Mouse (Mus musculus) brain, embryonic 14.5 days (tissue): ENCODE measurements around the gene Chaf1a. TPM values are rescaled to one million over a fixed set of nuclear protein-coding genes. Genes with fewer than 3 reads are reported as not detected.

Source experiments
- DNase-seq: peaks from one replicate; pipeline ENCODE4 v3.0.0-alpha.2; 2011; ENCODE audit warnings: low read depth
- CTCF ChIP-seq: fragments of 200-500 bp; IDR thresholded peaks from 2 replicates; pipeline ENCODE4 v1.5.1; 2012; ENCODE audit warnings: inconsistent platforms, mild to moderate bottlenecking, moderate library complexity, borderline replicate concordance; ENCODE audit not compliant: insufficient read depth, insufficient read length; ENCODE audit errors: extremely low read depth
- POLR2A ChIP-seq: fragments of 200-500 bp; IDR thresholded peaks from 2 replicates; pipeline ENCODE4 v1.6.1; 2012; ENCODE audit warnings: mild to moderate bottlenecking, inconsistent platforms, borderline replicate concordance; ENCODE audit not compliant: poor library complexity, insufficient read depth, insufficient read length, severe bottlenecking; ENCODE audit errors: extremely low read depth
- polyA plus RNA-seq: library from polyadenylated mRNA; depleted of rRNA; stranded (reverse); fragments of >200 nt; gene quantifications from 2 replicates; pipeline ENCODE4 v1.2.3, GENCODE M21; 2012

Gene Chaf1a
- polyA plus RNA-seq, 1 experiment, result 9.7 TPM

- no peak for TF ChIP-seq CTCF
- no peak for TF ChIP-seq POLR2A
- no peak for DNase-seq
Measured at GRCm38 (mm10) chr17:56106981-56107380, 66.7 kb downstream of the Chaf1a start.

DNA sequence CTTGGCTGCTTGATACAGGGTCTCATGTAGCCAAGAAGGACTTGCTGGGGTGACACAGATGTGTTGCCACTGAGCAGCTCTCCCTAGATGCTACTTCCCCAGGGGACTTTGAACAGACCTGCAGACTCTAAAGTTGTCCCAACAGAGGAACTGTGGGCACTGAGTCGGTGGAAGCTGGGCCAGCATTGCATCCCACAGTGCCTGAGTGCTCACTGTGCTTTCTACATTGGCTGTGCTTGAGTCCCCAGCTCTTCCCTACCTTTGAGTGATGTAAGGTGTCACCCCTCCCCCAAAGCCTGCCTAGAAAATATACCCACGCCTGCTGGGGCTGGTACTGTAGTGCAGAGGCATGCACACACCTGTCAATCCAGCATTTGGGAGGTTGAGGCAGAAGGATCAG, 67.5 kb downstream of the Chaf1a start:
- TF ChIP-seq POLR2A (no peak), CTCF (no peak)
- no peak for DNase-seq

DNA sequence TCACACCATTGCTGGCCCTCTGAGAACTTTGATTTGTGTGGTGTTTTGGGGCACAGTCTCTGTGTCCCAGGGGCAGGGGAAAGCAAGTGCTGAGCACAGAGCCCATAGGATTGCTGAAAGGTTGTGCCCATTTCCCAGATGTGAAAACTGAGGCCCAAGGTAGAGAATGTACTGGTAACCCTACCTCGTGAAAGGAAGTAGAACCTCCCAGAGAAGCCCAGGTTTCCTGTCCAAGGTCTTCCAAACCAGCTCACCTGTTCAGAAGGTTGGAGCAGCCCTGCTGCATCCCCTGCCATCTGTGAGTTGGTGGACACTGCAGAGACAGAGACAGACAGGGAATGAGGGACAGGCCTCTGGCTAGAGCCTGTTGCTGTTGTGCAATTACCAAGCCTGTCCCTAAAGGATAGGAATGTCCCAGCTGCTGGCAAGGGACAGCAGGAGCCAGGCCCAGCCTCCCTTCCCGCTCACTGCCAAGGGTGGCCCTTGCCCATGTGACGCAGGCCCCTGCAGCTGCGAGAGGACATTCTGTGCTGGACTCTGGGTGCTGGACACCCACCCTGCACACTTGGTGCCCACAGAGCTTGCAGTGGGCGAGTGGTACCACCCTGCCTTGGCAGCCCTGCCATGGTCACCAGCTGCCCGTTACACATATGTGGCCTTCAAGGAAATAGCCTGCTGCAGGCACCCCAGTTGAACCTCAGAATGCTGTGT, 68.2 kb downstream of the Chaf1a start:
- TF ChIP-seq CTCF, result no peak
- TF ChIP-seq POLR2A, result no peak
- no peak for DNase-seq

GRCm38 (mm10) chr17:56109219-56110051, 69.2 kb downstream of the Chaf1a start, which contains the start of gene Plin4:
Plin4 (minus strand) TSS chr17:56109803.
- DNase-seq, result no peak
- TF ChIP-seq POLR2A (no peak), CTCF (no peak)

- no peak for DNase-seq
- TF ChIP-seq CTCF, result no peak
- no peak for TF ChIP-seq POLR2A
Measured at GRCm38 (mm10) chr17:56110571-56110970, 70.3 kb downstream of the Chaf1a start.

GRCm38 (mm10) chr17:56111021-56111420, 70.8 kb downstream of the Chaf1a start:
- no peak for TF ChIP-seq POLR2A
- TF ChIP-seq CTCF, result no peak

DNA sequence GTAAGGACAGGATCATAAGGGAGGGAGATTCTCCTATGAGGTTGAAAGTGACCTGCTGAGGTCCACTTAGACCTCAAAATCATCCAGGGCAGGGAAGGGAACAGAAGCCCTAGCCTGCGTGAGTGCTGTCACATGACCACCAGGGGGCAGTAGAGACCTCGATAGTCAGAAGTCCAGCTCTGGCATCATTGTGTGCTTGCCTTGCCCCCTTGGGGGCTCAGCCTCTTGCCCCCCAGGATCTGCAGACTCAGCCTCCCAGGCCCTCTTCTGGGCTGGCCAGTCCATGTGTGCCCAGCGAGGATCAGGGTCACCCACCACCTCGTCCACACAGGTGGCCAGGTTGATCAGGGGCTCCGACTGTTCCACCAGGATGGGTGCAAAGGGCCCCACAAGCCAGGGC, 71.6 kb downstream of the Chaf1a start:
- DNase-seq, result peak; percentile 81
- TF ChIP-seq CTCF (peak; percentile 89), POLR2A (no peak)

More at GRCm38 (mm10) chr17:56111021-56111420, 70.8 kb downstream of the Chaf1a start:
- DNase-seq, result no peak

DNA sequence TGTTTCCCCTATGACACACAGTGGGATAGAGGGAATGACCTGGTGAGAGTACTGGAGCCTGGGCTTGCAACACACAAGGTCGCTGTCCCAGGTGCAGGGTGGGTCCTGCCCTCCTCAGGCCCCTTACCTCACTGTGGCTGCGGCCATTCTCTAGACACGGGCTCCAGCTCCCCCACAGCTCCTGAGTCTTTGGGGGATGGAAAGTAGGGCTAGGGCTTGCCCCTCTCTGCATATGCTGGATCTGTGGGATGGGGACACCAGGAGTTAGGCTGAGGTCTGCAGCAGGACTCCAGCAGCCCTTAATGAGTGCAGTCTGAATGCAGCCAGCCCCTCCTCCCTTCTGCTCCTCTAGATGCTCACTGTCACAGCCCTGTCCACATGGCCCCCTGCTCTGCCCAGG, 72.5 kb downstream of the Chaf1a start:
- TF ChIP-seq POLR2A, result no peak
- no peak for TF ChIP-seq CTCF
- no peak for DNase-seq

DNA sequence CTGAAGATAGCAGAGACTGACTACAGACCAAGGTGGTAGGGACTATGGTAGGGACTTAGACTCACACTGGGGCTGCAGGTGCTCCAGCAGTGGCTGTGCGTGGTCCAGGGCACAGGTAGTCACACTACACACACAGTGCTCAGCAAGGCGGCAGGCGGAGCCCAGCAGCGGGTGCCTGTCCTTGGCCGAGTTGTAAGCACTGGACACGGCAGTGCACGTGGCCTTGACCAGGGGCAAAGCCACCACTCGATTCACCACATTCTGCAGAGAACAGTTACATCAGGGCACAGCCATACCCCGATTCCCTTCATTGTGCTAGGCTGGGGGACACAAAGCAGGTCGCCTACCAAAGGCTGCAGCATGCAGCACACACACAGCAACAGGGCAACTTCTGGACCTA, 76.0 kb downstream of the Chaf1a start:
- no peak for TF ChIP-seq POLR2A
- TF ChIP-seq CTCF, result no peak
- no peak for DNase-seq

GRCm38 (mm10) chr17:56117251-56117710, 77.0 kb downstream of the Chaf1a start, which contains the start of gene Plin5:
Plin5 (minus strand) TSS chr17:56117596.
- peak; percentile 39 for DNase-seq
- no peak for TF ChIP-seq POLR2A
- no peak for TF ChIP-seq CTCF

DNA sequence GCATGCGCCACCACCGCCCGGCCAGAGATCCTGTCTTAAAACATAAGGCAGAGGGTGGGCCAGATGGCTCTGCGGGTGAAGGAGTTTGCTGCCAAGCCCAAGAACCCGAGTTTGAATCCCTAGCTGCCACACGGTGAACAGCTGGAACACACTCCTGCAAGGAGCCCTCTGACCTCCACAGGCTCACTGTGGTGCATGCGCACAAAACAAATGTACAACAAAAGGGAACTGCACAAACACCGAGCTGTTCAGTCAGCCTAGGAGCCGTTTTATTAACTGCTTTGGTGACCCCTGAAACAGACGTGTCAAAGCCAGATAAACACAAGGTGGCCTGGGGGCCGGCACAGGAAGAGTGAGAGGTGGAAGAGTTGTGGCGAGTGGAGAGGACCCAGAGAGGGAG, 79.2 kb downstream of the Chaf1a start:
- TF ChIP-seq POLR2A (no peak), CTCF (no peak)
- DNase-seq, result no peak
